Mouse (Mus musculus): ENCODE measurements around the gene Wfdc15b. TPM values are rescaled to one million over a fixed set of nuclear protein-coding genes. Genes with fewer than 3 reads are reported as not detected.
"Not testable (repeated sequence)": the region's sequence is repeated elsewhere in the genome, so short reads cannot be mapped to it uniquely, and the experiment has no call there.

The Wfdc15b gene
- polyA plus RNA-seq, 1 experiment, result not detected

GRCm38 (mm10) chr2:164219295-164219694 is 2.2 kb downstream of the Wfdc15b start:
- Histone ChIP-seq H3ac (ENCODE audit: control insufficient read depth, insufficient read length) (no peak overlapping the region), H3K79me2 (ENCODE audit: control insufficient read depth, insufficient read depth) (no peaks in the 10 kb centered on the region)

GRCm38 (mm10) chr2:164212711-164213110 is 8.7 kb downstream of the Wfdc15b start:
- TF ChIP-seq REST (IDR thresholded peaks at IDR 0.05; ENCODE audit: insufficient read depth, insufficient read length) (no peak), MAX (IDR thresholded peaks at IDR 0.05; ENCODE audit: low read depth) (no peak), CEBPB (IDR thresholded peaks at IDR 0.05; ENCODE audit: insufficient read depth, poor library complexity, severe bottlenecking) (no peak), MYOD1 (IDR thresholded peaks at IDR 0.05; ENCODE audit: control insufficient read depth in 1 of 3, insufficient read length in 2 of 3, low read depth in 2 of 3) (no peak), TCF3 (IDR thresholded peaks at IDR 0.05; ENCODE audit: insufficient read length, low read depth) (no peak), E2F4 (IDR thresholded peaks at IDR 0.05; ENCODE audit: insufficient read depth) (no peak), USF1 (IDR thresholded peaks at IDR 0.05; ENCODE audit: low read depth) (no peak), POLR2AphosphoS2 (IDR thresholded peaks at IDR 0.05; ENCODE audit: insufficient read length, low read depth) (no peak), TCF12 (IDR thresholded peaks at IDR 0.05; ENCODE audit: insufficient read depth, poor library complexity, severe bottlenecking) (no peak), MYOG (IDR thresholded peaks at IDR 0.05; ENCODE audit: control insufficient read depth in 1 of 3, insufficient read depth in 1 of 3, insufficient read length in 2 of 3, low read depth in 2 of 3) (no peak), POLR2A (IDR thresholded peaks at IDR 0.05; ENCODE audit: insufficient read length, low read depth) (no peak), SRF (IDR thresholded peaks at IDR 0.05; ENCODE audit: control insufficient read depth, insufficient read length, low read depth) (no peak)
- H3ac ChIP-seq (ENCODE audit: control insufficient read depth, insufficient read length), result no peak overlapping the region
- no peaks in the 10 kb centered on the region for H3K36me3 ChIP-seq (ENCODE audit: control insufficient read depth, insufficient read depth)
- no peaks in the 10 kb centered on the region for H3K79me2 ChIP-seq (ENCODE audit: control insufficient read depth, insufficient read depth)
- H3K27me3 ChIP-seq (ENCODE audit: control insufficient read depth, insufficient read depth, insufficient read length), result peaks cover 37% of the 10 kb centered on the region
- no peak overlapping the region for H3K4me2 ChIP-seq (ENCODE audit: low read depth)
- no peak overlapping the region for H3K4me3 ChIP-seq

More at GRCm38 (mm10) chr2:164219295-164219694, 2.2 kb downstream of the Wfdc15b start:
- peaks cover 47% of the 10 kb centered on the region for H3K27me3 ChIP-seq (ENCODE audit: control insufficient read depth, insufficient read depth, insufficient read length)
- H3K4me3 ChIP-seq, result no peak overlapping the region
- TF ChIP-seq POLR2AphosphoS2 (IDR thresholded peaks at IDR 0.05; ENCODE audit: insufficient read length, low read depth) (no peak), MYOD1 (IDR thresholded peaks at IDR 0.05; ENCODE audit: control insufficient read depth in 1 of 3, insufficient read length in 2 of 3, low read depth in 2 of 3) (no peak), REST (IDR thresholded peaks at IDR 0.05; ENCODE audit: insufficient read depth, insufficient read length) (no peak), TCF3 (IDR thresholded peaks at IDR 0.05; ENCODE audit: insufficient read length, low read depth) (no peak), MAX (IDR thresholded peaks at IDR 0.05; ENCODE audit: low read depth) (no peak), E2F4 (IDR thresholded peaks at IDR 0.05; ENCODE audit: insufficient read depth) (no peak), POLR2A (IDR thresholded peaks at IDR 0.05; ENCODE audit: insufficient read length, low read depth) (no peak), MYOG (IDR thresholded peaks at IDR 0.05; ENCODE audit: control insufficient read depth in 1 of 3, insufficient read depth in 1 of 3, insufficient read length in 2 of 3, low read depth in 2 of 3) (no peak), TCF12 (IDR thresholded peaks at IDR 0.05; ENCODE audit: insufficient read depth, poor library complexity, severe bottlenecking) (no peak), CEBPB (IDR thresholded peaks at IDR 0.05; ENCODE audit: insufficient read depth, poor library complexity, severe bottlenecking) (no peak), SRF (IDR thresholded peaks at IDR 0.05; ENCODE audit: control insufficient read depth, insufficient read length, low read depth) (no peak), USF1 (IDR thresholded peaks at IDR 0.05; ENCODE audit: low read depth) (no peak)
- no peak overlapping the region for H3K4me2 ChIP-seq (ENCODE audit: low read depth)
- H3K36me3 ChIP-seq (ENCODE audit: control insufficient read depth, insufficient read depth), result no peaks in the 10 kb centered on the region

- H3K36me3 ChIP-seq (ENCODE audit: control insufficient read depth, insufficient read depth), result no peaks in the 10 kb centered on the region
- H3K4me3 ChIP-seq, result no peak overlapping the region
- peaks cover 39% of the 10 kb centered on the region for H3K27me3 ChIP-seq (ENCODE audit: control insufficient read depth, insufficient read depth, insufficient read length)
- no peak overlapping the region for H3ac ChIP-seq (ENCODE audit: control insufficient read depth, insufficient read length)
- TF ChIP-seq POLR2A (IDR thresholded peaks at IDR 0.05; ENCODE audit: insufficient read length, low read depth) (no peak), SRF (IDR thresholded peaks at IDR 0.05; ENCODE audit: control insufficient read depth, insufficient read length, low read depth) (no peak), TCF3 (IDR thresholded peaks at IDR 0.05; ENCODE audit: insufficient read length, low read depth) (no peak), MAX (IDR thresholded peaks at IDR 0.05; ENCODE audit: low read depth) (no peak), USF1 (IDR thresholded peaks at IDR 0.05; ENCODE audit: low read depth) (no peak), MYOD1 (IDR thresholded peaks at IDR 0.05; ENCODE audit: control insufficient read depth in 1 of 3, insufficient read length in 2 of 3, low read depth in 2 of 3) (no peak), CEBPB (IDR thresholded peaks at IDR 0.05; ENCODE audit: insufficient read depth, poor library complexity, severe bottlenecking) (no peak), TCF12 (IDR thresholded peaks at IDR 0.05; ENCODE audit: insufficient read depth, poor library complexity, severe bottlenecking) (no peak), POLR2AphosphoS2 (IDR thresholded peaks at IDR 0.05; ENCODE audit: insufficient read length, low read depth) (no peak), E2F4 (IDR thresholded peaks at IDR 0.05; ENCODE audit: insufficient read depth) (no peak), REST (IDR thresholded peaks at IDR 0.05; ENCODE audit: insufficient read depth, insufficient read length) (no peak), MYOG (IDR thresholded peaks at IDR 0.05; ENCODE audit: control insufficient read depth in 1 of 3, insufficient read depth in 1 of 3, insufficient read length in 2 of 3, low read depth in 2 of 3) (no peak)
- no peaks in the 10 kb centered on the region for H3K79me2 ChIP-seq (ENCODE audit: control insufficient read depth, insufficient read depth)
- H3K4me2 ChIP-seq (ENCODE audit: low read depth), result no peak overlapping the region
Observed at GRCm38 (mm10) chr2:164210892-164211291, 10.6 kb downstream of the Wfdc15b start.

- H3K4me3 ChIP-seq, result no peak overlapping the region
- no peak overlapping the region for H3ac ChIP-seq (ENCODE audit: control insufficient read depth, insufficient read length)
- peaks cover 21% of the 10 kb centered on the region for H3K27me3 ChIP-seq (ENCODE audit: control insufficient read depth, insufficient read depth, insufficient read length)
- no peak overlapping the region for H3K4me2 ChIP-seq (ENCODE audit: low read depth)
- no peaks in the 10 kb centered on the region for H3K79me2 ChIP-seq (ENCODE audit: control insufficient read depth, insufficient read depth)
- no peaks in the 10 kb centered on the region for H3K36me3 ChIP-seq (ENCODE audit: control insufficient read depth, insufficient read depth)
- TF ChIP-seq TCF3 (IDR thresholded peaks at IDR 0.05; ENCODE audit: insufficient read length, low read depth) (no peak), USF1 (IDR thresholded peaks at IDR 0.05; ENCODE audit: low read depth) (no peak), E2F4 (IDR thresholded peaks at IDR 0.05; ENCODE audit: insufficient read depth) (no peak), POLR2AphosphoS2 (IDR thresholded peaks at IDR 0.05; ENCODE audit: insufficient read length, low read depth) (no peak), MYOD1 (IDR thresholded peaks at IDR 0.05; ENCODE audit: control insufficient read depth in 1 of 3, insufficient read length in 2 of 3, low read depth in 2 of 3) (no peak), REST (IDR thresholded peaks at IDR 0.05; ENCODE audit: insufficient read depth, insufficient read length) (no peak), POLR2A (IDR thresholded peaks at IDR 0.05; ENCODE audit: insufficient read length, low read depth) (no peak), SRF (IDR thresholded peaks at IDR 0.05; ENCODE audit: control insufficient read depth, insufficient read length, low read depth) (no peak), CEBPB (IDR thresholded peaks at IDR 0.05; ENCODE audit: insufficient read depth, poor library complexity, severe bottlenecking) (no peak), MAX (IDR thresholded peaks at IDR 0.05; ENCODE audit: low read depth) (no peak), TCF12 (IDR thresholded peaks at IDR 0.05; ENCODE audit: insufficient read depth, poor library complexity, severe bottlenecking) (no peak)
Observed at GRCm38 (mm10) chr2:164206676-164207075, 14.8 kb downstream of the Wfdc15b start.

GRCm38 (mm10) chr2:164206011-164206410 is 15.4 kb downstream of the Wfdc15b start:
- not testable (repeated sequence) for H3K4me2 ChIP-seq (ENCODE audit: low read depth)

More at GRCm38 (mm10) chr2:164206011-164206410, 15.4 kb downstream of the Wfdc15b start:
- not testable (repeated sequence) for H3K36me3 ChIP-seq (ENCODE audit: control insufficient read depth, insufficient read depth); H3K79me2 ChIP-seq (ENCODE audit: control insufficient read depth, insufficient read depth); H3ac ChIP-seq (ENCODE audit: control insufficient read depth, insufficient read length); H3K4me3 ChIP-seq
- H3K27me3 ChIP-seq (ENCODE audit: control insufficient read depth, insufficient read depth, insufficient read length), result peaks cover 21% of the 10 kb centered on the region

All from myocyte (in vitro differentiated cells).